Mouse (Mus musculus): Measurements from ENCODE around the gene Tmem132d.

The Tmem132d gene

GRCm38 (mm10) chr5:127965700-127966099 lies 467.2 kb downstream of the Tmem132d start:
- no peak for TF ChIP-seq GATA4 (IDR thresholded peaks at IDR 0.05; ENCODE audit: insufficient replicate concordance, low read length)

- no peak for TF ChIP-seq GATA4 (IDR thresholded peaks at IDR 0.05; ENCODE audit: insufficient replicate concordance, low read length)
These were observed 470.2 kb downstream of the Tmem132d start for GRCm38 (mm10) chr5:127962656-127963055.

- no peak for TF ChIP-seq GATA4 (IDR thresholded peaks at IDR 0.05; ENCODE audit: insufficient replicate concordance, low read length)
These were observed 476.3 kb downstream of the Tmem132d start for GRCm38 (mm10) chr5:127956511-127957097.

- no peak for TF ChIP-seq GATA4 (IDR thresholded peaks at IDR 0.05; ENCODE audit: insufficient replicate concordance, low read length)
These were observed 478.6 kb downstream of the Tmem132d start for GRCm38 (mm10) chr5:127954231-127954790.

- no peak for TF ChIP-seq GATA4 (IDR thresholded peaks at IDR 0.05; ENCODE audit: insufficient replicate concordance, low read length)
These were observed 480.1 kb downstream of the Tmem132d start for GRCm38 (mm10) chr5:127952800-127953199.

- no peak for TF ChIP-seq GATA4 (IDR thresholded peaks at IDR 0.05; ENCODE audit: insufficient replicate concordance, low read length)
These were observed 482.3 kb downstream of the Tmem132d start for GRCm38 (mm10) chr5:127950574-127950973.

- TF ChIP-seq GATA4 (IDR thresholded peaks at IDR 0.05; ENCODE audit: insufficient replicate concordance, low read length): no peak
These were observed 485.6 kb downstream of the Tmem132d start for GRCm38 (mm10) chr5:127947275-127947674.

- no peak for TF ChIP-seq GATA4 (IDR thresholded peaks at IDR 0.05; ENCODE audit: insufficient replicate concordance, low read length)
These were observed 495.0 kb downstream of the Tmem132d start for GRCm38 (mm10) chr5:127937914-127938313.

- TF ChIP-seq GATA4 (IDR thresholded peaks at IDR 0.05; ENCODE audit: insufficient replicate concordance, low read length): no peak
These were observed 503.2 kb downstream of the Tmem132d start for GRCm38 (mm10) chr5:127929687-127930086.

GRCm38 (mm10) chr5:127926686-127927085 lies 506.2 kb downstream of the Tmem132d start:
- TF ChIP-seq GATA4 (IDR thresholded peaks at IDR 0.05; ENCODE audit: insufficient replicate concordance, low read length): no peak

- TF ChIP-seq GATA4 (IDR thresholded peaks at IDR 0.05; ENCODE audit: insufficient replicate concordance, low read length): no peak
These were observed 508.8 kb downstream of the Tmem132d start for GRCm38 (mm10) chr5:127924106-127924505.

- no peak for TF ChIP-seq GATA4 (IDR thresholded peaks at IDR 0.05; ENCODE audit: insufficient replicate concordance, low read length)
These were observed 513.7 kb downstream of the Tmem132d start for GRCm38 (mm10) chr5:127919171-127919570.

GRCm38 (mm10) chr5:127918376-127918775 lies 514.5 kb downstream of the Tmem132d start:
- no peak for TF ChIP-seq GATA4 (IDR thresholded peaks at IDR 0.05; ENCODE audit: insufficient replicate concordance, low read length)

GRCm38 (mm10) chr5:127914157-127914556 lies 518.7 kb downstream of the Tmem132d start:
- no peak for TF ChIP-seq GATA4 (IDR thresholded peaks at IDR 0.05; ENCODE audit: insufficient replicate concordance, low read length)

- TF ChIP-seq GATA4 (IDR thresholded peaks at IDR 0.05; ENCODE audit: insufficient replicate concordance, low read length): no peak
These were observed 521.3 kb downstream of the Tmem132d start for GRCm38 (mm10) chr5:127911603-127912002.

- no peak for TF ChIP-seq GATA4 (IDR thresholded peaks at IDR 0.05; ENCODE audit: insufficient replicate concordance, low read length)
These were observed 522.5 kb downstream of the Tmem132d start for GRCm38 (mm10) chr5:127910356-127910755.

- no peak for TF ChIP-seq GATA4 (IDR thresholded peaks at IDR 0.05; ENCODE audit: insufficient replicate concordance, low read length)
These were observed 537.7 kb downstream of the Tmem132d start for GRCm38 (mm10) chr5:127895176-127895575.
